Mouse (Mus musculus): ENCODE results near the gene Txnrd1.

- TF ChIP-seq CTCF (IDR thresholded peaks at IDR 0.05; ENCODE audit: extremely low read depth, insufficient read length, insufficient replicate concordance, low read depth, low read length) (peak; percentile 62; the same call in 1 of the 2 replicates), POLR2A (IDR thresholded peaks at IDR 0.05; ENCODE audit: low read depth, low read length) (no peak)
Observed at GRCm38 (mm10) chr10:82910198-82910597, 76.4 kb downstream of the Txnrd1 start.

All from small intestine, adult 2 months (tissue).